Comparison of ENCODE assay signal across 8 mouse cellular contexts in genomic region chr4:99459436-99459835, GRCm38 (mm10).
DNase-seq lines count a peak whose midpoint lies in the region; ATAC-seq lines count a peak whose summit lies in the region.

No protein-coding gene starts in this region.

- no peak overlapping the region for H3K9ac ChIP-seq in hindbrain, embryonic 15.5 days
- H3K9ac ChIP-seq in neural tube, embryonic 12.5 days, result no peak overlapping the region

- ATAC-seq in hindbrain, embryonic 15.5 days (ENCODE audit: low FRiP score, low read depth), result peak; percentile 94
- ATAC-seq in neural tube, embryonic 12.5 days (ENCODE audit: low FRiP score, low read depth), result peak; percentile 95

- H3K36me3 ChIP-seq in hindbrain, embryonic 15.5 days, result no peaks in the 10 kb centered on the region
- no peaks in the 10 kb centered on the region for H3K36me3 ChIP-seq in neural tube, embryonic 12.5 days

- peaks cover 13% of the 10 kb centered on the region for H3K4me1 ChIP-seq in hindbrain, embryonic 15.5 days (replicated peaks)
- H3K4me1 ChIP-seq in neural tube, embryonic 12.5 days, result no peaks in the 10 kb centered on the region

- H3K4me2 ChIP-seq in hindbrain, embryonic 15.5 days, result peak overlapping the region; percentile 40
- peak overlapping the region; percentile 40 for H3K4me2 ChIP-seq in neural tube, embryonic 12.5 days (replicated peaks)

- H3K4me3 ChIP-seq in hindbrain, embryonic 15.5 days, result no peak overlapping the region
- H3K4me3 ChIP-seq in neural tube, embryonic 12.5 days, result no peak overlapping the region

- DNase-seq in 3T3-L1 (ENCODE audit: low read depth, low spot score), result peak; percentile 6
- DNase-seq in adrenal gland, postnatal 14 days, result peak; percentile 62
- DNase-seq in fibroblast of lung, adult 2 months (ENCODE audit: low read depth), result peak; percentile 13
- DNase-seq in layer of hippocampus, postnatal 36 days, result peak; percentile 72 to 80
- DNase-seq in thymus, postnatal 14 days, result no peak
- no peak for DNase-seq in gastrocnemius, adult 8-10 months (ENCODE audit: low spot score in 2 of 2)

- WGBS in hindbrain, embryonic 15.5 days, result 4% methylated on average over 14 of the region's 14 CpGs
- WGBS in neural tube, embryonic 12.5 days, result 2% methylated on average over 14 of the region's 14 CpGs

- 0 out of 2 replicates have a peak overlapping the region, but pooled peaks have one; percentile 43 for H3K27ac ChIP-seq in hindbrain, embryonic 15.5 days (replicated peaks)
- H3K27ac ChIP-seq in neural tube, embryonic 12.5 days, result no peak overlapping the region

- no peaks in the 10 kb centered on the region for H3K9me3 ChIP-seq in hindbrain, embryonic 15.5 days
- no peaks in the 10 kb centered on the region for H3K9me3 ChIP-seq in neural tube, embryonic 12.5 days

- peaks cover 53% of the 10 kb centered on the region for H3K27me3 ChIP-seq in hindbrain, embryonic 15.5 days
- H3K27me3 ChIP-seq in neural tube, embryonic 12.5 days (replicated peaks), result peaks cover 64% of the 10 kb centered on the region

Comparison
In these comparisons a context has a peak if more than half of its experiments do, and no peak if none do; other contexts are left out.
1. DNase-seq: peak in 3T3-L1 (single experiment), adrenal gland, postnatal 14 days (single experiment), fibroblast of lung, adult 2 months (single experiment) and layer of hippocampus, postnatal 36 days (2 of 2); none in thymus, postnatal 14 days (single experiment) and gastrocnemius, adult 8-10 months (0 of 2).